Mouse (Mus musculus) embryonic facial prominence, embryonic 13.5 days (tissue): ENCODE data around the gene Ap1s1. TPM values are rescaled to one million over a fixed set of nuclear protein-coding genes. Genes with fewer than 3 reads are reported as not detected.

Experiments used
- ATAC-seq: fragments of 200-750 bp; cut with Nextera tagmentation; 2 replicates; pipeline ENCODE4 v1.8.0; 2017; ENCODE audit warnings: low read depth; ENCODE audit not compliant: insufficient number of reproducible peaks, insufficient read depth, low FRiP score, low TSS enrichment
- H3K27ac ChIP-seq: fragments of 300-500 bp; sonication (generic); 2 replicates; pipeline ENCODE4 v1.5.1; 2015; ENCODE audit warnings: moderate library complexity, mild to moderate bottlenecking, inconsistent platforms
- H3K27me3 ChIP-seq: fragments of 300-500 bp; sonication (generic); 2 replicates; pipeline ENCODE4 v1.6.1; 2015; ENCODE audit warnings: mild to moderate bottlenecking, inconsistent platforms
- H3K36me3 ChIP-seq: fragments of 300-500 bp; sonication (generic); 2 replicates; pipeline ENCODE4 v1.6.1; 2015; ENCODE audit warnings: mild to moderate bottlenecking, inconsistent platforms
- H3K4me1 ChIP-seq: fragments of 300-500 bp; sonication (generic); 2 replicates; pipeline ENCODE4 v1.6.1; 2015; ENCODE audit warnings: inconsistent platforms
- H3K4me2 ChIP-seq: fragments of 300-500 bp; sonication (generic); 2 replicates; pipeline ENCODE4 v1.6.1; 2015; ENCODE audit warnings: moderate library complexity, mild to moderate bottlenecking, inconsistent platforms
- H3K4me3 ChIP-seq: fragments of 300-500 bp; sonication (generic); 2 replicates; pipeline ENCODE4 v1.5.1; 2015; ENCODE audit warnings: mild to moderate bottlenecking, inconsistent platforms
- H3K9ac ChIP-seq: fragments of 300-500 bp; sonication (generic); 2 replicates; pipeline ENCODE4 v1.6.1; 2015; ENCODE audit warnings: mild to moderate bottlenecking, inconsistent platforms
- H3K9me3 ChIP-seq: fragments of 300-500 bp; sonication (generic); 2 replicates; pipeline ENCODE4 v1.6.1; 2016; ENCODE audit warnings: inconsistent platforms
- WGBS: fragments of 180-500 bp; shearing (Covaris S2); methylation state at CpG from one replicate; pipeline ENCODE4 v1.1.7; 2015; ENCODE audit warnings: mixed read lengths; 5-methylcytosine and 5-hydroxymethylcytosine counted together
- polyA plus RNA-seq: library from polyadenylated mRNA; unstranded; fragments of >200 nt; fragmentation: Nextera tagmentation; extraction: Ambion mirVana; gene quantifications from 2 replicates; pipeline ENCODE4 v1.2.1, GENCODE M21; 2015

Ap1s1 gene
- polyA plus RNA-seq: 187 TPM in 2 replicates

- H3K27me3 ChIP-seq: peaks cover 5% of the 10 kb centered on the region; the same call in 1 of the 2 replicates
- under 1% methylated on average over 48 of the region's 48 CpGs for WGBS
- H3K9me3 ChIP-seq: no peaks in the 10 kb centered on the region
- H3K36me3 ChIP-seq: peaks cover 21% of the 10 kb centered on the region
- H3K9ac ChIP-seq: peak within 1 kb of the TSS; percentile 88
- peak within 1 kb of the TSS; percentile 74 for H3K27ac ChIP-seq
- peak within 1 kb of the TSS; percentile 85 for H3K4me2 ChIP-seq
- ATAC-seq: peak; percentile 89
- H3K4me3 ChIP-seq: peak within 1 kb of the TSS; percentile 77
- peaks cover 12% of the 10 kb centered on the region for H3K4me1 ChIP-seq
Observed at GRCm38 (mm10) chr5:137045402-137046323, at the start of gene Ap1s1. Ap1s1 (minus strand) TSS chr5:137046135.

DNA sequence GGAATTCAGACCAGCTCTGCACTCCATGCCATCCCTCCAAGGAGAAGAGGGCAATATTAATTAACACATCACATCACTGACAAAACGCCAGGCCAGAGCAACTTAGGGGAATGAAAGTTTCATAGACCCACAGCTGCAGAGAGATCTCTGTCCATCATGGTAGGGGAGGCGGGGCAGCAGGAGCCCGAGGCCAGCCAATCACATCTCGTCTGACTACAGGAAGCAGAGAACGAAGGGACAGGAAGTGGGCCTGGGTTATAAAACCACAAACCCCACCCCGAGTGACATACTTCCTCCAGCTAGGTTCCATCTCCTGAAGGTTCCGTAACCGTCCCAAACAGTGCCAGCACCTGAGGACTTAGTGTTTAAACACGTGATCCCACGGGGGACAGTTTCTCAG is 49.2 kb upstream of the Ap1s1 start:
- Histone ChIP-seq H3K36me3 (no peaks in the 10 kb centered on the region), H3K4me1 (no peaks in the 10 kb centered on the region), H3K27me3 (no peaks in the 10 kb centered on the region), H3K9me3 (no peaks in the 10 kb centered on the region; the same call in 1 of the 2 replicates), H3K9ac (no peak overlapping the region), H3K27ac (no peak overlapping the region), H3K4me2 (no peak overlapping the region), H3K4me3 (no peak overlapping the region)
- WGBS: 82% methylated on average over 10 of the region's 10 CpGs
- ATAC-seq: no peak

DNA sequence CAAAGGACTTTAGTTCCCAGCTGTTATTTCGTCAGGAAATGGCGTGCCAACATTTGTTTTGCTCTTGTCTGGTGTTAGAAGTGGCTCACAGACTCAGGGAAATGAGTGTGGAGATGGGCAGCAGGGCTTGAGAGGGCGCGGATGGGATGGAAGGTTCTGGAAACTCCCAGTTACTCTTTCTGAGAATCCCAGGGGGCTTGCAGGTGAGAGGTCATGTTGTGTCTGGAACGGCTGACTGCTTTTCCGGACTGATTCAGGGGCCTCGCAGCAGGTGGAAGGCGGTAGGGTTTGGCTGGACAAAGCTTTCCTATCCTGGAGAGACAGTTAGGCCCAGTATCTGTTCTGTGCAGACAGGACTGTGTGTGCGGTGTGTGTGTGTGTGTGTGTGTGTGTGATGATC is 47.8 kb upstream of the Ap1s1 start:
- Histone ChIP-seq H3K9ac (no peak overlapping the region), H3K4me1 (no peaks in the 10 kb centered on the region), H3K27ac (no peak overlapping the region), H3K4me2 (no peak overlapping the region), H3K27me3 (no peaks in the 10 kb centered on the region), H3K4me3 (no peak overlapping the region), H3K36me3 (no peaks in the 10 kb centered on the region), H3K9me3 (no peaks in the 10 kb centered on the region; the same call in 1 of the 2 replicates)
- ATAC-seq: no peak
- WGBS: 68% methylated on average over 9 of the region's 9 CpGs

- Histone ChIP-seq H3K27me3 (no peaks in the 10 kb centered on the region), H3K9ac (0 out of 2 replicates have a peak overlapping the region, but pooled peaks have one; percentile 41), H3K4me3 (no peak overlapping the region), H3K4me2 (no peak overlapping the region), H3K4me1 (no peaks in the 10 kb centered on the region), H3K27ac (no peak overlapping the region), H3K36me3 (no peaks in the 10 kb centered on the region), H3K9me3 (peaks cover 6% of the 10 kb centered on the region; the same call in 1 of the 2 replicates)
- no peak for ATAC-seq
- WGBS: 54% methylated on average over 6 of the region's 6 CpGs
Observed at GRCm38 (mm10) chr5:137091560-137091959, 45.6 kb upstream of the Ap1s1 start.

GRCm38 (mm10) chr5:137090870-137091269 is 44.9 kb upstream of the Ap1s1 start:
- WGBS: 74% methylated on average over 10 of the region's 10 CpGs
- Histone ChIP-seq H3K4me3 (no peak overlapping the region), H3K27me3 (no peaks in the 10 kb centered on the region), H3K9me3 (0 out of 2 replicates have a peak, but pooled peaks cover 6% of the 10 kb centered on the region), H3K9ac (no peak overlapping the region), H3K4me1 (no peaks in the 10 kb centered on the region), H3K27ac (no peak overlapping the region), H3K4me2 (no peak overlapping the region), H3K36me3 (no peaks in the 10 kb centered on the region)
- ATAC-seq: no peak

DNA sequence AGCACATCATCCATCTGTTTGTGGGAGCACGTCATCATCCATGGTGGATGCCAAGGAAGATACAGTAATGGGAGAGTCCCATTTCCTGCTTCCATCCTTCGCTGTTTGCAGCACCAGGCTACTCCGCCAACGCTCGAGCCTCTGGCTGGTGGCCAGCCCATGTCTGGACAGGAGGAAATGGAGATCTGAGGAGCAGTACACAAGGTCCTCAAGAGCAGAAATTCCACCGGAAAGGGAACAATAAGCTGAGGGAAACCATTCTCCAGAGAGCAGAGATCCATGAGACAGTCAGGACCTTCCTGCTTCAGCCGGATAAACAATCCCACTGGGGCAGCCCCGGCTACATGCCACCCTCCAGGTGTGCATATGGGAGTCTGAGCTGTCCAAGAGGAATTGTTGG is 41.5 kb upstream of the Ap1s1 start:
- no peak overlapping the region for H3K4me2 ChIP-seq
- 88% methylated on average over 8 of the region's 8 CpGs for WGBS
- no peak overlapping the region for H3K9ac ChIP-seq
- no peak for ATAC-seq
- H3K4me1 ChIP-seq: no peaks in the 10 kb centered on the region
- H3K27me3 ChIP-seq: no peaks in the 10 kb centered on the region
- H3K36me3 ChIP-seq: no peaks in the 10 kb centered on the region
- 0 out of 2 replicates have a peak, but pooled peaks cover 6% of the 10 kb centered on the region for H3K9me3 ChIP-seq
- no peak overlapping the region for H3K27ac ChIP-seq
- H3K4me3 ChIP-seq: no peak overlapping the region

- H3K4me1 ChIP-seq: no peaks in the 10 kb centered on the region
- H3K9me3 ChIP-seq: 0 out of 2 replicates have a peak, but pooled peaks cover 6% of the 10 kb centered on the region
- WGBS: 77% methylated on average over 3 of the region's 3 CpGs
- H3K27me3 ChIP-seq: no peaks in the 10 kb centered on the region
- H3K9ac ChIP-seq: no peak overlapping the region
- H3K36me3 ChIP-seq: no peaks in the 10 kb centered on the region
- no peak for ATAC-seq
- no peak overlapping the region for H3K27ac ChIP-seq
- no peak overlapping the region for H3K4me2 ChIP-seq
- H3K4me3 ChIP-seq: no peak overlapping the region
Observed at GRCm38 (mm10) chr5:137085731-137086130, 39.8 kb upstream of the Ap1s1 start.

DNA sequence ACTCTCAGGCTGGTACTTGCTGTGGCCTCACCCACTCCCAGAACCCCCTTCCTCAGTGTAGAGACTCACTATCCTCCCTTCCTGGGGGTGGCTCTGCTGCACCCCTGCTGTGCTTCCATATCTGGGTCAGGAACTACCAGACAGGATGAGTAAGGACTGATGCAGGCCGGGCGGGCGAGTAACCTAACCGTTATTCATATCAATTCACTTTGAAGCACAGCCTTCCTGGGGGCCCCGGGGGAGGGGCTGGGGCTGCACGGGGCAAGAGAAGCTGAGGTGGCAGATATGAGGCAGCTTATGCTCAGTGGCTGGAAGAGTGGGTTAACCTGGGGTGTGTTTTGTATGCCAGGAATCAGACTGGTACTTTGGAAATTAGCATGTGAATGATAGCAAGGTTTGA is 39.1 kb upstream of the Ap1s1 start:
- no peaks in the 10 kb centered on the region for H3K4me1 ChIP-seq
- no peak overlapping the region for H3K9ac ChIP-seq
- H3K27ac ChIP-seq: no peak overlapping the region
- ATAC-seq: no peak
- H3K27me3 ChIP-seq: no peaks in the 10 kb centered on the region
- no peak overlapping the region for H3K4me3 ChIP-seq
- H3K9me3 ChIP-seq: 0 out of 2 replicates have a peak, but pooled peaks cover 6% of the 10 kb centered on the region
- H3K36me3 ChIP-seq: no peaks in the 10 kb centered on the region
- 85% methylated on average over 6 of the region's 6 CpGs for WGBS
- H3K4me2 ChIP-seq: no peak overlapping the region

DNA sequence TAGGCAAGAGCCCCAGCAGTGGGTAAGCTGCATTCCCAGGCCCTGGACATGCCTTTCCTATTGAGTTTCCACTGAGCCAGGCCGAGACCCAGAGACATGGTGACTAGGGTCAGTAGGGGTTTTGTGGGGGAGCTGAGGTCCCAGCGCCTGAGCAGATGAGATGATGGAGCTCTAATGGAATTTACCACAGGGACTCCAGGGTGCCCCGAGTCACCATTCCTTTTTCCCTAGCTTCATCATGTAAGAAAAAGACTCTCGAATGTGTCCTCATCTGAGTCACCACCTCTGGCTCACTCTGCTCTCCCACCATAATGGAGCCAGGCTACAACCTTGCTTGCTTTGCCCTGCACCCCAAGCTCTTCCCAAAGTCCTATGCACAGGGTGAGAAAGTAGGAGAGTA is 37.1 kb upstream of the Ap1s1 start:
- WGBS: 76% methylated on average over 4 of the region's 4 CpGs
- ATAC-seq: no peak
- peaks cover 5% of the 10 kb centered on the region; the same call in 1 of the 2 replicates for H3K4me1 ChIP-seq

GRCm38 (mm10) chr5:137079849-137080248 is 33.9 kb upstream of the Ap1s1 start:
- no peak overlapping the region for H3K4me3 ChIP-seq
- no peak overlapping the region for H3K4me2 ChIP-seq
- H3K4me1 ChIP-seq: peaks cover 5% of the 10 kb centered on the region
- H3K9me3 ChIP-seq: no peaks in the 10 kb centered on the region
- no peaks in the 10 kb centered on the region for H3K27me3 ChIP-seq
- no peak overlapping the region for H3K9ac ChIP-seq
- H3K36me3 ChIP-seq: no peaks in the 10 kb centered on the region
- no peak for ATAC-seq
- 50% methylated on average over 5 of the region's 5 CpGs for WGBS
- no peak overlapping the region for H3K27ac ChIP-seq

More for the DNA sequence above, 37.1 kb upstream of the Ap1s1 start:
- no peaks in the 10 kb centered on the region for H3K27me3 ChIP-seq
- no peak overlapping the region for H3K27ac ChIP-seq
- H3K4me2 ChIP-seq: no peak overlapping the region
- no peak overlapping the region for H3K4me3 ChIP-seq
- 0 out of 2 replicates have a peak, but pooled peaks cover 2% of the 10 kb centered on the region for H3K9me3 ChIP-seq
- no peak overlapping the region for H3K9ac ChIP-seq
- no peaks in the 10 kb centered on the region for H3K36me3 ChIP-seq

- no peak overlapping the region for H3K27ac ChIP-seq
- no peak for ATAC-seq
- H3K4me2 ChIP-seq: no peak overlapping the region
- H3K9ac ChIP-seq: no peak overlapping the region
- no peaks in the 10 kb centered on the region for H3K27me3 ChIP-seq
- H3K36me3 ChIP-seq: no peaks in the 10 kb centered on the region
- no peaks in the 10 kb centered on the region for H3K9me3 ChIP-seq
- H3K4me3 ChIP-seq: no peak overlapping the region
- WGBS: 26% methylated on average over 6 of the region's 6 CpGs
- H3K4me1 ChIP-seq: peaks cover 14% of the 10 kb centered on the region
Observed at GRCm38 (mm10) chr5:137078616-137079015, 32.7 kb upstream of the Ap1s1 start.

DNA sequence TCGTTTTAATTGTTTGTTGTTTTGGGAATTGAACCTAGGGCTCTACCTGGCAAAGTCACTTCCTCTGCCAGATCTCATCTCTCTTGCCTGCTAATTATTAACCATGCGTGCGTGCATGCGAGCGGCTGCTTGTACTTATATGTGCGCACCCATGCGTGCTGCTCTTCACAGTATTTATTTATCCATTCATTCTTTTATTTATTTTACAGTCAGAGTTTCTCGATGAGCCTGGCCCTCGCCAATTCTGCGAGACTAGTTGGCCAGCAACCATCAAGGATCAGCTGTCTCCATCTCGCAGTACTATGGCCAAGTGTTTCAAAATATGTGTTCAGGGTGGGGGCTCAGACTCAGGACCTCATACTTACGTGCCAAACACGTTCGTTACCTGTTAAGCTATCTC is 32.1 kb upstream of the Ap1s1 start:
- H3K4me3 ChIP-seq: no peak overlapping the region
- peaks cover 14% of the 10 kb centered on the region for H3K4me1 ChIP-seq
- H3K9ac ChIP-seq: no peak overlapping the region
- H3K4me2 ChIP-seq: no peak overlapping the region
- H3K27me3 ChIP-seq: no peaks in the 10 kb centered on the region
- no peak overlapping the region for H3K27ac ChIP-seq
- ATAC-seq: no peak
- no peaks in the 10 kb centered on the region for H3K9me3 ChIP-seq
- WGBS: 83% methylated on average over 14 of the region's 14 CpGs
- H3K36me3 ChIP-seq: no peaks in the 10 kb centered on the region
